Mouse (Mus musculus) adrenal gland, adult 2 months (tissue): ENCODE data around the gene Map4k4. TPM values are rescaled to one million over a fixed set of nuclear protein-coding genes. Genes with fewer than 3 reads are reported as not detected.

Source experiments
- DNase-seq: peaks from one replicate; pipeline ENCODE4 v3.0.0; 2021
- polyA plus RNA-seq: library from polyadenylated mRNA; depleted of rRNA; stranded (reverse); fragments of >200 nt; gene quantifications from 2 replicates; pipeline ENCODE4 v1.2.3, GENCODE M21; 2012; rRNA removed
- total RNA-seq, 2 experiments: library from RNA; stranded (reverse); gene quantifications; 2 replicates each; pipeline ENCODE4 v1.2.3; 2021

Map4k4 gene
- total and polyA plus RNA-seq, 3 experiments: 44.9 to 127 (median 97.5) TPM

GRCm38 (mm10) chr1:40037831-40038230 is 137.1 kb downstream of the Map4k4 start:
- no peak for DNase-seq

GRCm38 (mm10) chr1:40045686-40046085 is 145.0 kb downstream of the Map4k4 start:
- no peak for DNase-seq

GRCm38 (mm10) chr1:40046600-40046999 is 145.9 kb downstream of the Map4k4 start:
- no peak for DNase-seq

- no peak for DNase-seq
Measured at GRCm38 (mm10) chr1:40051157-40051556, 150.4 kb downstream of the Map4k4 start.

GRCm38 (mm10) chr1:40052156-40052555 is 151.4 kb downstream of the Map4k4 start:
- no peak for DNase-seq

GRCm38 (mm10) chr1:40053071-40053470 is 152.4 kb downstream of the Map4k4 start:
- no peak for DNase-seq

GRCm38 (mm10) chr1:40055051-40055450 is 154.3 kb downstream of the Map4k4 start:
- DNase-seq: no peak

- DNase-seq: no peak
Measured at GRCm38 (mm10) chr1:40055963-40056362, 155.2 kb downstream of the Map4k4 start.

- DNase-seq: peak; percentile 42
Measured at GRCm38 (mm10) chr1:40057351-40057750, 156.6 kb downstream of the Map4k4 start.

GRCm38 (mm10) chr1:40058013-40058412 is 157.3 kb downstream of the Map4k4 start:
- DNase-seq: no peak

GRCm38 (mm10) chr1:40059122-40059774 is 158.5 kb downstream of the Map4k4 start:
- peak; percentile 11 for DNase-seq

GRCm38 (mm10) chr1:40061359-40061758 is 160.6 kb downstream of the Map4k4 start:
- DNase-seq: no peak

- DNase-seq: no peak
Measured at GRCm38 (mm10) chr1:40063409-40063808, 162.7 kb downstream of the Map4k4 start.

GRCm38 (mm10) chr1:40064508-40064907 is 163.8 kb downstream of the Map4k4 start:
- no peak for DNase-seq

- no peak for DNase-seq
Measured at GRCm38 (mm10) chr1:40072558-40072957, 171.8 kb downstream of the Map4k4 start.

GRCm38 (mm10) chr1:40073779-40074178 is 173.1 kb downstream of the Map4k4 start, which contains the start of gene Il1r2:
TSS of gene Il1r2 (plus strand) at chr1:40074079.
- DNase-seq: no peak

Other genes starting within 250 kb of the Map4k4 start
- under 1 TPM; 0.26 to 0.48 TPM for gene Creg2, start 249.4 kb upstream of the Map4k4 start, total RNA-seq
- gene Creg2, start 249.4 kb upstream of the Map4k4 start, polyA plus RNA-seq: 0.03 and 0.19 TPM in 2 replicates
- gene Rfx8, start 179.9 kb upstream of the Map4k4 start, total RNA-seq: not detected
- gene Rfx8, start 179.9 kb upstream of the Map4k4 start, polyA plus RNA-seq: 0.10 TPM in 1 of 2 replicates, not detected in the other
- not detected for gene Gm3646, start 95.6 kb upstream of the Map4k4 start, total RNA-seq
- not detected in 2 replicates for gene Gm3646, start 95.6 kb upstream of the Map4k4 start, polyA plus RNA-seq
- gene Il1r2, start 173.2 kb downstream of the Map4k4 start, total RNA-seq: 1 to 10 TPM in 1 of 2 experiments, not detected in 1; 1.3 TPM
- not detected in 2 replicates for gene Il1r2, start 173.2 kb downstream of the Map4k4 start, polyA plus RNA-seq